In genomic region chr14:46408319-46408718, GRCm38 (mm10) we compare ENCODE assay signal across 38 mouse cellular contexts. TPM values are rescaled to one million over a fixed set of nuclear protein-coding genes. Genes with fewer than 3 reads are reported as not detected.
"Had no signal": no experiment of that assay in that cellular context is flagged by ENCODE, and none has a peak within 500 bp of the region (broad histone marks: within the 10 kb centered on the region; RNA-seq: fewer than 3 reads in every experiment).

No protein-coding gene starts in this region.

- H3K9ac ChIP-seq: heart, embryonic 13.5 days; heart, embryonic 15.5 days; hindbrain, embryonic 12.5 days; hindbrain, embryonic 14.5 days; intestine, embryonic 15.5 days; limb, embryonic 13.5 days; limb, embryonic 15.5 days; liver, embryonic 12.5 days had no signal

- DNase-seq: gastrocnemius, adult 2 months; gastrocnemius, postnatal 10 days; kidney, adult 18-20 months; kidney, adult 8-10 months; kidney, postnatal 25 days; kidney, postnatal 4 days; layer of hippocampus, postnatal 36 days; left cerebral cortex, postnatal 4 days had no signal

- H3K4me1 ChIP-seq: heart, embryonic 13.5 days; heart, embryonic 15.5 days; intestine, embryonic 15.5 days; limb, embryonic 13.5 days; limb, embryonic 15.5 days had no signal

- H3K9me3 ChIP-seq: heart, embryonic 13.5 days; heart, embryonic 15.5 days; hindbrain, embryonic 10.5 days; hindbrain, embryonic 12.5 days; intestine, embryonic 15.5 days; limb, embryonic 13.5 days; limb, embryonic 15.5 days; liver, embryonic 12.5 days had no signal

- H3K4me2 ChIP-seq: heart, embryonic 11.5 days; heart, embryonic 13.5 days; heart, embryonic 15.5 days; hindbrain, embryonic 12.5 days; hindbrain, embryonic 14.5 days; intestine, embryonic 15.5 days; limb, embryonic 13.5 days; limb, embryonic 15.5 days; liver, embryonic 12.5 days had no signal

- ATAC-seq: inflammation-experienced regulatory T-cells, adult 6 months; intestine, embryonic 15.5 days; intestine, postnatal 0 days; liver, embryonic 12.5 days had no signal

- H3K4me3 ChIP-seq: heart, adult 2 months; heart, embryonic 13.5 days; heart, embryonic 15.5 days; hindbrain, embryonic 10.5 days; hindbrain, embryonic 12.5 days; intestine, embryonic 15.5 days; layer of hippocampus, adult 2 months; limb, embryonic 13.5 days; limb, embryonic 15.5 days; liver, embryonic 12.5 days had no signal

- H3K27me3 ChIP-seq: heart, embryonic 13.5 days; heart, embryonic 15.5 days; hindbrain, embryonic 12.5 days; limb, embryonic 13.5 days; limb, embryonic 15.5 days; liver, embryonic 12.5 days had no signal

- H3K27ac ChIP-seq: gastrocnemius, adult 2 months; heart, adult 2 months; heart, embryonic 13.5 days; heart, embryonic 15.5 days; hindbrain, embryonic 10.5 days; hindbrain, embryonic 12.5 days; hindbrain, embryonic 14.5 days; intestine, embryonic 15.5 days; layer of hippocampus, adult 2 months; limb, embryonic 13.5 days; limb, embryonic 15.5 days; liver, embryonic 12.5 days had no signal

- H3K36me3 ChIP-seq: heart, embryonic 13.5 days; heart, embryonic 15.5 days; hindbrain, embryonic 10.5 days; hindbrain, embryonic 12.5 days; intestine, embryonic 15.5 days; limb, embryonic 13.5 days; limb, embryonic 15.5 days; liver, embryonic 12.5 days had no signal

RNA-seq across cellular contexts. Expression of gene Bmp4, which starts 17.9 kb away (rescaled TPM):
- total RNA-seq: granulocyte monocyte progenitor cell, adult 5-6 weeks had no signal
- polyA plus RNA-seq: inflammation-experienced regulatory T-cells, adult 6 months had no signal

RNA-seq across cellular contexts. Expression of gene Gm15217, which starts 29.1 kb away (rescaled TPM):
- total RNA-seq: gastrocnemius, adult 2 months; gastrocnemius, postnatal 10 days; gastrocnemius, postnatal 25 days; gastrocnemius, postnatal 4 days; granulocyte monocyte progenitor cell, adult 5-6 weeks; heart, adult 2 months; heart, postnatal 14 days; heart, postnatal 4 days; layer of hippocampus, adult 2 months; layer of hippocampus, postnatal 10 days; layer of hippocampus, postnatal 36 days; left cerebral cortex, adult 18-20 months; left cerebral cortex, adult 8-10 months; left cerebral cortex, postnatal 10 days; left cerebral cortex, postnatal 25 days; left cerebral cortex, postnatal 4 days; liver, adult 2 months had no signal
- polyA plus RNA-seq: frontal cortex, adult 2 months; heart, adult 2 months; heart, embryonic 11.5 days; heart, embryonic 13.5 days; heart, embryonic 15.5 days; heart, postnatal 0 days; hindbrain, embryonic 10.5 days; hindbrain, embryonic 12.5 days; hindbrain, embryonic 14.5 days; hindbrain, embryonic 16.5 days; inflammation-experienced regulatory T-cells, adult 6 months; intestine, postnatal 0 days; kidney, embryonic 14.5 days; limb, embryonic 11.5 days; liver, adult 2 months; liver, embryonic 12.5 days had no signal
